Mouse (Mus musculus) R1 (cell line): ENCODE data around the gene Chd4.
"Not testable (repeated sequence)": the region's sequence is repeated elsewhere in the genome, so short reads cannot be mapped to it uniquely, and the experiment has no call there.

Experiments used
- DNase-seq: peaks from one replicate; pipeline ENCODE4 v3.0.0-alpha.2; 2018; ENCODE audit warnings: low read depth, low spot score

Chd4 gene

DNA sequence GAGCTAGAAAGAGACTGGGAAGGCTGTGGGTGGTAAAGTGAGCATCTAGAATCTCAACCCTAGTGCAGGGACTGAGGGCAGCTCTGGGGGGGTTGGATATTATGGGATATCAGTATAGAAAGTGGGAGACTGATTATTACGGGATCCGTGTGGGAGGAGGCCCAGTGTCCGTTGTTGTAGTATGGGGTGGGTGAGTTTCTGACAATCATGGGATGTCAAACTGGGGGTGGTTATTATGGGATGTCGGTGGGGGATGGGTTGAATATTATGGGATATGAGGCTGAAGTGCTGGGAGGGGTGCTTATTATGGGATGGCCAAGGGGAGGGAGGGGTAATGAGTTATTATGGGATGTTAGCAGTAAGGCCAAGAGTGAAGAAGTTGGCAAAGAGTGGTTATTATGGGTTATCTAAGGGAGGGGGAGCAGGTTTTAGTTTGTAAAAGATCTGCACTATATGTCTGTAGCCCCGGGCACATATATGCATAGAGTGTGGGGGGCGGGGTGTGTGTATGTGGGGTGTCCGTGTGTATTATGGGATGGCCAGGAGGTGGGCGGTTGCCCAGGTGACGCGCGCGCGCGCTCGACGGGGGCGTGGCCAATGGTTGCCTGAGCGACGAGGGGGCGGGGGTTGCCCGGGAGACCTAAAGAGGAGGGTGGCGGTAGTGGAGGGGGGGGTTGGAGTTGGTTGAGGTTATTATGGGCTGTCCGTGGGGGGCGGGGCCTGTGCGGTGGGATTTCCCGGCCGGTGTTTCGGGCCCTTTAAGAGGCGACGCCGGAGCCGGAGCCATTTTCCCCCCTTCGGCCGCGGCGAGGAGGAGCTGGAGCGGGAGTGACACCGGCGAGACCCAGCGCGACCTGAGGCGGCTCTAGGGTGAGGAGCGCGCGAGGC, at the start of gene Chd4:
Gene Chd4, plus strand, starts transcription at position 591 of the 888 bp plus-strand sequence.
- peak; percentile 92 for DNase-seq

- peak; percentile 90 for DNase-seq
These were observed 49.1 kb upstream of the Chd4 start for GRCm38 (mm10) chr6:125046691-125047090.

- peak; percentile 83 for DNase-seq
These were observed 46.1 kb upstream of the Chd4 start, which contains the start of gene Acrbp for GRCm38 (mm10) chr6:125049678-125050077. Acrbp (plus strand) TSS chr6:125049689.

DNA sequence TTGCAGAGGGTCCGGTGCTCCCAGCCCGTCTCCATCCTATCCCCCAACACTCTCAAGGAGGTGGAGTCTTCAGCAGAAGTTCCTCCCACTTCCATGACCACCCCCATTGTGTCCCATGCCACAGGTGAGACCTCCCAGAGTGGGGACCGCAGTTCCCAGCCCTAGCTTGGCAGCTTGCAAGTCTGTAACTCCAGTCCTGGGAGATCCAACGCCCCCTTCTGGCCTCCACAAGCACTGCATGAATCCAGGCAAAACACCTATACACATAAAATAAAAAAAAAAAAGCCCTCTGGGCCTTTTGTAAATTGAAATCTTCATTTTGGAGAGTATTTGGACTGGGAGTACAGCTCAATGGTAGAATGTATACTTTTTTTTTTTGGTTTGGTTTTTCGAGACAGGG, 44.5 kb upstream of the Chd4 start:
- peak; percentile 81 for DNase-seq

- DNase-seq = no peak
These were observed 34.3 kb upstream of the Chd4 start for GRCm38 (mm10) chr6:125061493-125061892.

DNA sequence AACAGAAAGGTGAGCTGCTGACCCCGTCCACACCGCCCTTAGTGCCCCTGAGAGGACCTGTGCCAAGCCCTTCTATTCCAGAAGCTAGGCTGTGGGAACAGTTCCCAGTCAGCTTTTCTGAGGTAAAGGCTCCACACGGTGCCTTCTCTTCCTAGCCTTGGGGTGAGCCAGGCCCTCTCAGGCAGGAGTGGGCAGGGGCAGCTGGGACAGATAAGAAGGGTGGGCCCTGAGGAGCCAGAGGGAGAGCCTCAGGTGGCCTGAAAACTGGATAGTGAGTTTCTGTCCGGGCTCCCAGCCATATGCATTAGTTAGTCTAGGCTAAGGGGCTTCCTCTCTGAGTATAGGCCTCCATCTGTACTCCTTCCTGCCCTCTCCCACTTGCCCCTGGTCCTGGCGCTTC, 33.3 kb upstream of the Chd4 start:
- no peak for DNase-seq

GRCm38 (mm10) chr6:125063906-125064305, 31.9 kb upstream of the Chd4 start:
- peak; percentile 75 for DNase-seq

GRCm38 (mm10) chr6:125065223-125065622, 30.6 kb upstream of the Chd4 start:
- DNase-seq = not testable (repeated sequence)

DNA sequence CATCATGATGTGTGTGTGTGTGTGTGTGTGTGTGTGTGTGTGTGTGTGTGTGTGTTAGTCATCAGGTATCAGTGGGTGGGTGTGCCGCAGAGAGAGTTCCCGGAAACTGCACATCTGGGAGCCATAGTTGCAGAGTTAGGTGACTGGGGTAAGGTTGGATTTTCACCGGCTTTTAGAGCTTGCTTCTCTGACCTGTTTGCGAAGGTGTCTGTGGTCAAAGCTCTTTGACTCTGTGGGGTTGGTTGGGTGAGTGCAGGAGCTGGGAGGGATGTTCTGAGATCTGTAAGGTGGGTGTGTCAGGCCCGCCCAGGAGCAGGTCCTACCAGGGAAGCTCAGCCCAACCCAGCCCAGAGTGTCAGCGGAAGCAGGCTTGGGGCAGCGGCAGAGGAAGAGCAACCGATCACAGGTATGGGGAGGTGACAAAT, 28.2 kb upstream of the Chd4 start, which contains the start of gene Lpar5:
Gene Lpar5, plus strand, starts transcription at position 350 of the 425 bp plus-strand sequence.
- peak; percentile 78 for DNase-seq

DNA sequence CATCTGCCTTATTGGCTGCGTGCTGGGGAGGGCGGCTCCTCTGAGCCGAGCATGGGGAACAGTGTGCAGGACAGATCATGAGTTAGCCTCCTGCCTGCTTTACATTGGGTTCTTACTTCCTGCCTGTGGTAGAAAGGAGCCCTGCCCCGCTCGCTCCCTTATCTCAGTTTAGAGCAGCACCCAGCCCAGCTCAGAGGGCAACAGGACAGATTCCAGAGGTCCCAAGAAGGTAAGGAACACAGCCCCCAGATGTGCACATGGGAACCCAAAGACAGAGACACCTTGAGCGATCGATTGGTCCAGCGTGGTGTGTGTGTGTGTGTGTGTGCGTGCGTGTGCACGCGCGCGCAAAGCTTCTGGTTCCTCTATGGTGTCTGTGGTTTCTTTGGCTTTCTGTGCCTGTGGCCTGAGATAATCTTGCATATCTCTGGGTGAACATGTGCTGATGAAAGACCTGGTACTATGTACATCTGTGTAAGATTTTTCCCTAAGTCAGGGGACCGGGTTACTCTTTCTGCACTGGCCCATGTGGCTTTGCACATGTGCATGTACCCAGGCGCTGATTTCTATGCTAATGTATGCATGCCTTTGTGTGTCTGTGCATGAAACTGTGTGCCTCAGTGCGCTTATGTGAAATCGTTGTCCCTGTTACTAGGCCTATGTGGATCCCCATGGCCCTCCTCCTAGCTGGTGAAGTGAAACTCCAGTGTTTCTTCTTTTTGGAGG, 24.4 kb upstream of the Chd4 start:
- peak; percentile 67 for DNase-seq

DNA sequence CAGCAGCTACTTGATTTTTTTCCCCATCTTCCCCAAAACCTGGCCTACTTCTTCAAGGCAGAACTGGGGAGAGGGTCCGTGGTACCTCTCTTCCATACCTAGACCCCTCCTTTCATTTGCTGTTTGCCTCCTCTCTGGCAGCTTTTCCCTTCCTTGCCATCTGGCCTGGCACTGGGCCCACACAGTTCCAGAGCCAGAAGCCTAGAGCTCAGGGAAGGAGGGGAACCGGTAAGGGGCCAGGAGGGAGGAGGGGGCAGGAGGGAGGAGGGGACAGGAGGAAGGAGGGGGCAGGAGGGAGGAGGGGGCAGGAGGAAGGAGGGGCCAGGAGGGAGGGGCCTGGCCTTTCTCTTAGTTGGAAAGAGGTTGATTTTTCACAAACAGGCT, 23.9 kb upstream of the Chd4 start:
- DNase-seq = peak; percentile 77

DNA sequence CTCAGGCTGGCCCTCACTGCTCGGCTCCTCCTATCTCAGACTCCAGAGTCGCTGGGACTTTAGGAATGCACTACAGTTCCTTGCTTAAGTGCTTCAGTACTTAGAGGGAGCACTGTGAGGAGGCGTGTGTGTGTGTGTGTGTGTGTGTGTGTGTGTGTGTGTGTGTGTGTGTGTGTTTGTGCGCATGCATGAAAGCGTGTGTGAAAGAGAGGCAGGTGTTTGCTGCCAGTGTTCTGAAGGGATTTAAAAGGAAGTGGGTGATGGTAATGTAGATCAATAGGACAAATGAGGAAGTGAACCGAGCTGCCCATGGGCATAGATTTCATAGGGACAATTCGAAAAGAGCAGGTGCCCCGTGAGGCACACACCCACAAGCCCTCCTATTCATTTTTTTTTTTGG, 22.0 kb upstream of the Chd4 start:
- DNase-seq = no peak

GRCm38 (mm10) chr6:125081394-125081793, 14.4 kb upstream of the Chd4 start:
- DNase-seq = peak; percentile 76

GRCm38 (mm10) chr6:125081797-125082560, 13.8 kb upstream of the Chd4 start:
- peak; percentile 97 for DNase-seq

- DNase-seq = no peak
These were observed 12.9 kb upstream of the Chd4 start for GRCm38 (mm10) chr6:125082801-125083386.

- peak; percentile 84 for DNase-seq
These were observed 11.4 kb upstream of the Chd4 start for GRCm38 (mm10) chr6:125084424-125084823.

GRCm38 (mm10) chr6:125087937-125088336, 7.8 kb upstream of the Chd4 start:
- no peak for DNase-seq

GRCm38 (mm10) chr6:125088561-125089321, 7.0 kb upstream of the Chd4 start:
- DNase-seq = peak; percentile 87

- peak; percentile 88 for DNase-seq
These were observed 6.1 kb upstream of the Chd4 start for GRCm38 (mm10) chr6:125089521-125090321.
